Mouse (Mus musculus) kidney, postnatal 4 days (tissue): Measurements from ENCODE around the gene Coro1b.
A peak's percentile ranks its signal among the peaks of the same experiment; 100 is the strongest.

Experiments used
- DNase-seq, 2 experiments: peaks; one replicate each; pipeline ENCODE4 v3.0.0; 2021; ENCODE audit warnings: mixed read lengths in 2 of 2

The Coro1b gene

GRCm38 (mm10) chr19:4162646-4163542 is 14.5 kb downstream of the Coro1b start, which contains the start of gene Rps6kb2:
Rps6kb2 (minus strand) TSS chr19:4163354.
- peak; percentile 98 for DNase-seq

- DNase-seq = no peak
Measured at GRCm38 (mm10) chr19:4163543-4163887, 15.1 kb downstream of the Coro1b start.

- DNase-seq = no peak
Measured at GRCm38 (mm10) chr19:4164100-4164499, 15.7 kb downstream of the Coro1b start.

- DNase-seq = no peak
Measured at GRCm38 (mm10) chr19:4164721-4165120, 16.3 kb downstream of the Coro1b start.

- DNase-seq = no peak
Measured at GRCm38 (mm10) chr19:4166678-4167476, 18.5 kb downstream of the Coro1b start.

- DNase-seq = peak; percentile 100
Measured at GRCm38 (mm10) chr19:4169378-4169784, 21.0 kb downstream of the Coro1b start.

- DNase-seq = no peak
Measured at GRCm38 (mm10) chr19:4169810-4170209, 21.4 kb downstream of the Coro1b start.

GRCm38 (mm10) chr19:4170723-4171392 is 22.4 kb downstream of the Coro1b start:
- DNase-seq = no peak

- no peak for DNase-seq
Measured at GRCm38 (mm10) chr19:4171393-4172290, 23.2 kb downstream of the Coro1b start.

GRCm38 (mm10) chr19:4172925-4173324 is 24.5 kb downstream of the Coro1b start:
- no peak for DNase-seq

- DNase-seq = peak; percentile 69 to 78
Measured at GRCm38 (mm10) chr19:4175368-4175947, 27.0 kb downstream of the Coro1b start, which contains the start of gene Carns1. Carns1 (minus strand) TSS chr19:4175479.

GRCm38 (mm10) chr19:4180411-4180810 is 32.0 kb downstream of the Coro1b start:
- no peak for DNase-seq

GRCm38 (mm10) chr19:4181892-4182291 is 33.5 kb downstream of the Coro1b start:
- DNase-seq = peak; percentile 63 to 73

- DNase-seq = no peak
Measured at GRCm38 (mm10) chr19:4183689-4184088, 35.3 kb downstream of the Coro1b start.

- peak; percentile 61 to 70 for DNase-seq
Measured at GRCm38 (mm10) chr19:4184976-4185975, 36.9 kb downstream of the Coro1b start.

- DNase-seq = no peak
Measured at GRCm38 (mm10) chr19:4187303-4187702, 38.9 kb downstream of the Coro1b start.

GRCm38 (mm10) chr19:4189051-4189620 is 40.7 kb downstream of the Coro1b start:
- DNase-seq = no peak

- peak in 1 of 2 experiments; percentile 60 for DNase-seq
Measured at GRCm38 (mm10) chr19:4190831-4191334, 42.5 kb downstream of the Coro1b start, which contains the start of gene Tbc1d10c. Tbc1d10c (minus strand) TSS chr19:4191284.

GRCm38 (mm10) chr19:4191528-4192250 is 43.3 kb downstream of the Coro1b start, which contains the start of gene Ppp1ca:
Ppp1ca (plus strand) TSS chr19:4192065.
- DNase-seq = peak; percentile 99
